Mouse (Mus musculus) limb, embryonic 10.5 days (tissue): ENCODE measurements around the gene Rad51. TPM values are rescaled to one million over a fixed set of nuclear protein-coding genes. Genes with fewer than 3 reads are reported as not detected.
A peak's percentile ranks its signal among the peaks of the same experiment; 100 is the strongest.

ENCODE experiments used
- DNase-seq: peaks from one replicate; pipeline ENCODE4 v3.0.0-alpha.2; 2017; ENCODE audit warnings: low spot score
- H3K27ac ChIP-seq: fragments of 300-500 bp; sonication (generic); 2 replicates; pipeline ENCODE4 v1.5.1; 2016; ENCODE audit warnings: mild to moderate bottlenecking
- H3K27me3 ChIP-seq: fragments of 300-500 bp; sonication (generic); 2 replicates; pipeline ENCODE4 v1.6.1; 2016; ENCODE audit warnings: low read depth, mild to moderate bottlenecking; ENCODE audit not compliant: poor library complexity, severe bottlenecking
- H3K36me3 ChIP-seq: fragments of 300-500 bp; sonication (generic); 2 replicates; pipeline ENCODE4 v1.6.1; 2016; ENCODE audit warnings: mild to moderate bottlenecking, moderate library complexity
- H3K4me1 ChIP-seq: fragments of 300-500 bp; sonication (generic); 2 replicates; pipeline ENCODE4 v1.6.1; 2016
- H3K4me3 ChIP-seq: fragments of 300-500 bp; sonication (generic); 2 replicates; pipeline ENCODE4 v1.5.1; 2016; ENCODE audit warnings: mild to moderate bottlenecking, moderate library complexity
- H3K9me3 ChIP-seq: fragments of 300-500 bp; sonication (generic); replicated peaks from 2 replicates; pipeline ENCODE4 v1.6.1; 2016; ENCODE audit warnings: mild to moderate bottlenecking
- WGBS: fragments of 180-500 bp; shearing (Covaris S2); methylation state at CpG from one replicate; pipeline ENCODE4 v1.1.7; 2016; 5-methylcytosine and 5-hydroxymethylcytosine counted together
- polyA plus RNA-seq: library from polyadenylated mRNA; unstranded; fragments of >200 nt; fragmentation: Nextera tagmentation; extraction: Ambion mirVana; gene quantifications from 2 replicates; pipeline ENCODE4 v1.2.1, GENCODE M21; 2016

The Rad51 gene
- polyA plus RNA-seq, 1 experiment from 2014 or later, result 95.9 TPM

DNA sequence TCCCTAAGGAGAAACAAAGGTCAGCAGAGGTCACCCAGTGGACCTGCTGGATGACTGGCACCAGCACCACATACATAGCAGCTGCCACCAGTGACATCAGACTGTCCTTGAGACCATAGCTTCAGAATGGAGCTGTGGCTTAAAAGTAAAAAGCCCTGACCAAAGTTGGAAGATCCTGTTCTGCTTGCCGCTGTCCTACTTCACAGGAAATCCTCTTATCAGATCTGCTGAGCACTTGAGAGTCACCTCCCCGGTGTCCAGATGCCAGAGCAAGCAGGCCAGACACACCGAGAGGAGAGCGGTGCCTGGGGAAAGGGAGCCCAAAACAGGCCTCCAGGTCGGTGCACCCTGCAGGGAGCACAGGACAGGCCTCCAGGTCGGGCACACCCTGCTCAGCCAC lies 39.7 kb downstream of the Rad51 start:
- Histone ChIP-seq H3K36me3 (peaks cover 78% of the 10 kb centered on the region), H3K27ac (no peak overlapping the region), H3K27me3 (no peaks in the 10 kb centered on the region), H3K4me3 (no peak overlapping the region), H3K9me3 (no peaks in the 10 kb centered on the region), H3K4me1 (peaks cover 20% of the 10 kb centered on the region)
- WGBS, result 83% methylated on average over 6 of the region's 6 CpGs
- DNase-seq, result no peak

DNA sequence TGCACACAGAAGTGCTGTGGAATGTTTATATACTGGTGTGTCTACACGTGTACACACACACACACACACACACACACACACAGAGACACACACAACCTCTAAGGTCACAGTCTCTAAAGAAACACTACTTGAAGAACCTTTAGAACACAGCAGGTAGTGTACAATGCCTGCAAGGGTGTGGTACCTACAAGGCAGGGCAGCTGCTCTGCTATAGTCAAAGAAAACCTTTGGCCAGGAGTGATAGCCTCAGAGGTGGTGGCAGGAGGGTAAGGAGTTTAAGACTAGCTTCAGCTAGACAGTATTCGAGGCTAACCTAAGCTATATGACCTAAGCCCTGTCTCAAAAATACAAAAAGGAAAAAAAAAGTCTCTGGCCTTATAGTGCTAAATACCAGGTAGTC lies 42.1 kb downstream of the Rad51 start:
- Histone ChIP-seq H3K4me3 (no peak overlapping the region), H3K9me3 (no peaks in the 10 kb centered on the region), H3K4me1 (peaks cover 24% of the 10 kb centered on the region), H3K36me3 (peaks cover 54% of the 10 kb centered on the region), H3K27me3 (no peaks in the 10 kb centered on the region), H3K27ac (no peak overlapping the region)
- 84% methylated on average over 2 of the region's 2 CpGs for WGBS
- DNase-seq, result no peak

DNA sequence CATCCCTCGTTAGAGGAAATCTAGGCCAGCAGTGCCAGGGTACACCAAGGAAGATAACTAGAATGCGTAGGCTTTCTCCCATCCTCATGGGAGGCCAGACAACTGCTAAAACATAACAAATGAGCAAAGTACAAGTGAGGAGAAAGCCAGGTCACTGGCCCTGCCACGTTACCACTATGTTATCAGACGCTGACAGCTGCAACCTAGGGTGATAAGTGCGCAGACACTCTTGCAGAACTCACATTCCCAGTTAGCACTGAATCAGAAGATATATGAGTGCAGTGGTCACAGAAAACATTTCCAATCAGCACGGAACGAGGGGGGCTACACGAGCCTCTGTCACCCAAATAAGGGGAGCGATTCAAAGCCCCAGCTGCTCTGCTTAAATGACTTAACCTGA lies 42.8 kb downstream of the Rad51 start:
- Histone ChIP-seq H3K27me3 (no peaks in the 10 kb centered on the region), H3K27ac (no peak overlapping the region), H3K4me1 (peaks cover 24% of the 10 kb centered on the region), H3K4me3 (peak overlapping the region; percentile 100), H3K9me3 (no peaks in the 10 kb centered on the region), H3K36me3 (peaks cover 47% of the 10 kb centered on the region)
- 86% methylated on average over 9 of the region's 9 CpGs for WGBS
- DNase-seq, result no peak

DNA sequence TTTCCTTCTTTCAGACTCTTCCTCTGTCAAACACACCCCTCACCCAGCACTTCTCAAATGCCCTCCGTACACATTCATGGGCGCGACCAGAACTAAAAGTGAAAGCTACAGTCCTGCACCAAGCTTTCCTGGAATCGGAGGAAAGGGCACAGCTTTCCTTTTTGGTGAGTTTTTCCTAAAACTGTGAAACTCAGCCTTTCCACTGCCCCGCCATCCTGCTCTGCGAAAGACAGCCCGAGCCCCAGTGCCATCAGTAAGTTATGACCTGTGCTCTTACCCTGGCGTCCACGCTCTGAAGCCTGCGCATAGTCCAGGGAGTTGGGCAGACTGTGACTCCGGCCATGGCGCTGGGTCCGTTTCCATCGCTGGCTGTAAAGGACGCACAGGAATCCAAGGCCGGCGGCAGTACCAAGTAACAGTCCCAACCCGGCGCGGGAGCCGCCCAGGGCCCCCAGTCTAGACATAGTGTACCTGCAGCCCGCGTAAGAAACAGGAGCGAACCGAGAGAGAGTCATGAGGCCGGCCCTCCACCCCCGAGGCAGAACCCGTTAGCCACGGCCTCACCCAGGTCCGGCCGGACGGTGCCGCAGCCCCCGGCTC lies 43.6 kb downstream of the Rad51 start:
- Histone ChIP-seq H3K9me3 (no peaks in the 10 kb centered on the region), H3K27me3 (no peaks in the 10 kb centered on the region), H3K27ac (peak overlapping the region; percentile 88), H3K4me3 (peak overlapping the region; percentile 100), H3K4me1 (peaks cover 24% of the 10 kb centered on the region), H3K36me3 (peaks cover 39% of the 10 kb centered on the region)
- WGBS, result 7% methylated on average over 34 of the region's 34 CpGs
- DNase-seq, result no peak

DNA sequence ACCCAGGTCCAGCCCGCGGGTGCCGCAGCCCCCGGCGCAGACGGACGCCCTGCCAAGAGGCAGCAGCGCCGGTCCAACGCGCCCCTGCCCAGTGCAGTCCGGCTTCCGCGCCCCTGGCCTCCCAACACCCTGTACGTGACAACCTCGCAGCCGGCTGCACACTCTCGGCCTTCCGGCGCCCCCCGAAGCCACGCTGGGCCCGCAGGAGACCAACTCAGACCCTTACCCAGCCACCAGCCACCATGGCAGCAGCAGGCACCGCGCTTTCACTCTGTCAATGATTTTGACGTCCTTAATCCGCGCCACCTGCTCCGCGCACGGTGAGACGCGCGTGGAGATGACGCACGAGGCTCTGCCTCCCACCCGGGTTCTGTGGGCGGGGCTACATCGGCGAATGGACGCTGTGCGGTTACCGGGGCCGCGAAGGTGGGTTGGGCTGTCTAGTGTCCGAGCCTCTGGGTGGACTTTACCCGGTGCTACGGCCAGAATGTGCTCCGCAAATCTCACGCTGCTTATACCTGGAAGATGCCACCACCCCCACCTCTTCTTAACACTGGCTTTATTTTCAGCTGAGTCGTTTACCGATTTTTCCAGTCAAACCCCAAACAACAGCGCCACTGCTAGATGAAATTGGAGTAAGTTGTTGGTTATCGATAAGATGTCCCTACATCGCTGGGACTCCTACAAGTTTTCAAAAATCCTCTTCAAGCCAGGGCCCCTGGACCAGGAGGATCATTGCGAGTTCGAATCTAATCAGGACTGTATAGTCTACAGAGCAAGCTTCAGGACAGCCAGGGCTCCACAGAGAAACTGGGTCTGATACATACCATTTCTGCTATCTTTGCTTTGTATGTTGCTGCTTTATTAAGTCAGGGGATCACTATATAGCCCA lies 44.3 kb downstream of the Rad51 start, which contains the start of gene Rmdn3:
Rmdn3 (minus strand) TSS at position 354 of the 892 bp plus-strand sequence.
- Histone ChIP-seq H3K4me3 (peak within 1 kb of the TSS; percentile 100), H3K27me3 (no peaks in the 10 kb centered on the region), H3K9me3 (no peaks in the 10 kb centered on the region), H3K27ac (peak within 1 kb of the TSS; percentile 88), H3K36me3 (peaks cover 31% of the 10 kb centered on the region), H3K4me1 (peaks cover 24% of the 10 kb centered on the region)
- DNase-seq, result peak; percentile 97
- whole genome bisulfite sequencing, result 1% methylated on average over 57 of the region's 57 CpGs

DNA sequence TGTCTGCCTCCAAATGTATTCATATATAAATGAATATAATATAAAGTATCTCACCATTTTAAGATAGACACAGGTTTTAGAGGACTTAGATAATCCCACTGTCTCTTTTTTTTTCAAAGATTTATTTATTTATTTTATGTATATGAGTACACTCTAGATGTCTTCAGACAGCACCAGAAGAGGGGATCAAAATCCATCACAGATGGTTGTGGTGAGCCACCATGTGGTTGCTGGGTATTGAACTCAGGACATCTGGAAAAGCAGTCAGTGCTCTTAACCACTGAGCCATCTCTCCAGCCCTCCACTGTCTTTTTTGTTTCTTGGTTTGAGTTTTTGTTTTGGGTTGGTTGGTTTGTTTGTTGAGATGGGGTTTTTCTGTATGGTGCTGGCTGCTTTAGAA lies 45.2 kb downstream of the Rad51 start:
- H3K27me3 ChIP-seq, result no peaks in the 10 kb centered on the region
- peaks cover 24% of the 10 kb centered on the region for H3K4me1 ChIP-seq
- peaks cover 22% of the 10 kb centered on the region for H3K36me3 ChIP-seq
- no peak overlapping the region for H3K27ac ChIP-seq
- H3K9me3 ChIP-seq, result no peaks in the 10 kb centered on the region
- H3K4me3 ChIP-seq, result no peak overlapping the region
- no peak for DNase-seq

DNA sequence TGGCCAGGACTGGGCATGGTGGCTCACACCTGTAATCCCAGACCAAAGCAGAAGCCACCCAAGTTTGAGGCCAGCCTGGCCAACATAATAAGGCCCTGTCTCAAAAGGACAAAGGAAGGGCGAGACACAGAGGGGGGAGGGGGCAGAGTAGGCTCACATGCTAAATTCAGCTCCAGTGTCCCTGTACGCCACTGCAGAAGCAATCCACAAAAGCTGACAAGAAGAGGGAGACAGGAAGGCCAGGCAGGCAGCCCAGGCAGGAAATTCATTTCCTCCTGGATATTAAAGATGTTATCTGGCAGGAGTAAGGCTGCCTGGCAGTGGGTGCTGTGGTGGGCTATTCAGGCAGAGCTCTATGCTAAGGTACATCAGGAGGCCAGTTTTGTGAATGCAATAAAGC lies 48.7 kb downstream of the Rad51 start:
- Histone ChIP-seq H3K27ac (no peak overlapping the region), H3K9me3 (no peaks in the 10 kb centered on the region), H3K27me3 (peaks cover 27% of the 10 kb centered on the region), H3K4me3 (no peak overlapping the region), H3K4me1 (peaks cover 12% of the 10 kb centered on the region), H3K36me3 (0 out of 2 replicates have a peak, but pooled peaks cover 3% of the 10 kb centered on the region)
- WGBS, result 48% methylated on average over 2 of the region's 2 CpGs
- DNase-seq, result no peak

DNA sequence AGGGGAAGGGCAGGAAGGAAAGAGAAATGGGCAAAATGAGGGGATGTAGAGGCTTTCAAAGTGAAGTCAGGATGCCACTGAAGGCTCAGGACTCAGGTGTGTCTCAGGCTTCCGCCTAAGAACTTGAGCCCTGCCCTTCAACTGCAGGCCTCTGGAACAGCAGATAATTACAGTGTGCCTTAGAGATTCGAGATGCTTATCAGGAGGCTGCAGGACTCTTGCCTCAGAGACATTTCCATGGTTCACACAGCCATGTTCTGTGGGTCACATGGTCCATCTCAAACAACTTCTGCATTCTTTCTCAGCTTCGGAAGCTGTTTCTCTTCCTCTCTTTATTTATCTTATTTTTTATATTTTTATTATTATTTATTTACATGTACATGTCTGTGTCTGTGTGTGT lies 50.5 kb downstream of the Rad51 start:
- 77% methylated on average over 3 of the region's 3 CpGs for WGBS

DNA sequence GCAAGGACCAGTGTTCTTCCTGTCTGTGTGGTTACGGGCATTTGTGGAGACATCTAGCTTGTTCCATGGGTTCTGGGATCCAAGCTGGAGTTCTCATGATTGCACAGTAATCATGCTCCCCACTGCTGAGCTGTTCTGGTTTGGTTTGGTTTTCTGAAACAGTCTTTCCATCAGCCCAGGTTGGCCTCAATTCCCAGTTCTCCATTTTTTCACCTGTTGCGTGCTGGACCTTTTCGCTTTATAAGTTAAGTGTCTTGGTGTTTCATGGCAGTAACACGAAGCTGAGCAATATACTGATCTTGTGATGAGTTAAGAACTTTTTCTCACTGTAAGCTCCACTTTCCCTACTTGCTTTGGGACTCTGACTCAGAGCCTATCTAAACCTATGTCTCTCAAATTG lies 51.4 kb downstream of the Rad51 start:
- Histone ChIP-seq H3K27me3 (peaks cover 54% of the 10 kb centered on the region), H3K4me3 (no peak overlapping the region), H3K9me3 (no peaks in the 10 kb centered on the region), H3K36me3 (no peaks in the 10 kb centered on the region), H3K27ac (no peak overlapping the region), H3K4me1 (peaks cover 19% of the 10 kb centered on the region)
- DNase-seq, result no peak
- WGBS, result 92% methylated on average over 4 of the region's 4 CpGs

More for the DNA sequence above, 50.5 kb downstream of the Rad51 start:
- H3K4me3 ChIP-seq, result no peak overlapping the region
- peaks cover 17% of the 10 kb centered on the region for H3K4me1 ChIP-seq
- no peaks in the 10 kb centered on the region for H3K9me3 ChIP-seq
- peaks cover 46% of the 10 kb centered on the region for H3K27me3 ChIP-seq
- H3K36me3 ChIP-seq, result no peaks in the 10 kb centered on the region
- H3K27ac ChIP-seq, result no peak overlapping the region
- no peak for DNase-seq

DNA sequence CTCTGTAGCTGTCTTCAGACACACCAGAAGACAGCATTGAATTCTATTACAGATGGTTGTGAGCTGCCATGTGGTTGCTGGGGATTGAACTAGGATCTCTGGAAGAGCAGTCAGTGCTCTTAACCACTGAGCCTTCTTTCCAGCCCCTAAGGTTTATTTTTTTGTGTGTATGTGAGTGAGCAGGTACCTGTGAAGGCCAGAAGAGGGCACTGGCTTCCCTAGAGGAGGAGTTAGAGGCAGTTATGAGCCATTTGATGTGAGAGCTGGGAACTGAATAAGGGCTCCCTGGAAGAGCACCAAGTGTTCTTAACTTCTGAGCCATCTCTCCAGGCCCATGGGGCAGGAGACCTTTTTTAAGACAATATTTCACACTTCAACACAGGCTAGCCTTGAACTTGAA lies 52.8 kb downstream of the Rad51 start:
- H3K9me3 ChIP-seq, result no peaks in the 10 kb centered on the region
- no peak for DNase-seq
- no peaks in the 10 kb centered on the region for H3K36me3 ChIP-seq
- H3K27ac ChIP-seq, result no peak overlapping the region
- peaks cover 65% of the 10 kb centered on the region for H3K27me3 ChIP-seq
- H3K4me1 ChIP-seq, result peaks cover 21% of the 10 kb centered on the region
- no peak overlapping the region for H3K4me3 ChIP-seq

DNA sequence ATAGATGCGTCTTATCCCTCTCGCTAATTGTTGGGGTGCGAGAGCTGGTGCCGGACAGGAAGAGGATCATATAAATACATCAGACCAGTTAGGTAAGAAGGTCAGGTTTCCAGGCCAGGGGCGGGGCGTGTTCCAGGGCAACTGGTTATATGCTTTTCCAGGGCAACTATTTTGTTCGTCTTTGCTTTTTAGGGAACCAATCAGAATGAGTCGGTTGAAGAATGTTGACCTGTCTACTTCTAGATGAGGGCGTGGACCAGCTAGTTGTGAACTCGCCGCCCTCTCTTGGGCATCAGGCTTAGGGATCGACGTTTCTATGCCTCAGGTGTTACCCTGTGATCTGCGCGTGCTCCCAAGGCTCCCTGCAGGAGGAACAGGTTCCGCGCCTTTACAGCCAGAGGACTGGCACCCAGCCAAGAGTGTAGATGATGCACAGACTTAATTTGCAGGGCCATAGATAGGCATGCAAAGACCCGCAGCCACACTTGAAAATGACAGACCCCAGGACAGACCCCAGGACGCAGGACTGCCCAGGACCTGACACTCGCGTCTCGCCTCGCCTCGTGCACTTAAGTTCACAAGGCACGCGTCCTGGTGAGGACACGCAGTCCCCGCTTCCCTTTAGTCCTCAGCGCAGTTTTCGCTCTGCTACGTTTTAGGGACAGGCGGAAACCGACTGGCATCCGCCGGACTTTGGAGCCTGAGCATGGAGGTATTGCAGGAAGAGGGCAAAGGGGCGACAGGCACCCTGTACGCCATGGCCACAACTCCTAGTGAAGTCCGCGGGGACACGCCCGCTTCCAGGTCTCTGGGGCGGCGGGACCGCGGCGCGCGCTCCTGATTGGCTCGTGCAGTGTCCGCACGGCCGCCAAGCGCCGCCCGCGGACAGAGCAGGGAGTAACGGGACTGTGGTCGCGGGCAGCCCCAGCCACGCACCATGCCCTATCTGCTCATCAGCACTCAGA lies 54.6 kb downstream of the Rad51 start, which contains the start of gene Gchfr:
Gchfr (plus strand) TSS at position 873 of the 965 bp plus-strand sequence.
- peak within 1 kb of the TSS; percentile 54 for H3K27ac ChIP-seq
- H3K9me3 ChIP-seq, result no peaks in the 10 kb centered on the region
- H3K4me1 ChIP-seq, result peaks cover 30% of the 10 kb centered on the region
- H3K27me3 ChIP-seq, result peaks cover 65% of the 10 kb centered on the region
- under 1% methylated on average over 60 of the region's 60 CpGs for WGBS
- DNase-seq, result peak; percentile 83
- peak within 1 kb of the TSS; percentile 65 for H3K4me3 ChIP-seq
- H3K36me3 ChIP-seq, result 0 out of 2 replicates have a peak, but pooled peaks cover under 1% of the 10 kb centered on the region

DNA sequence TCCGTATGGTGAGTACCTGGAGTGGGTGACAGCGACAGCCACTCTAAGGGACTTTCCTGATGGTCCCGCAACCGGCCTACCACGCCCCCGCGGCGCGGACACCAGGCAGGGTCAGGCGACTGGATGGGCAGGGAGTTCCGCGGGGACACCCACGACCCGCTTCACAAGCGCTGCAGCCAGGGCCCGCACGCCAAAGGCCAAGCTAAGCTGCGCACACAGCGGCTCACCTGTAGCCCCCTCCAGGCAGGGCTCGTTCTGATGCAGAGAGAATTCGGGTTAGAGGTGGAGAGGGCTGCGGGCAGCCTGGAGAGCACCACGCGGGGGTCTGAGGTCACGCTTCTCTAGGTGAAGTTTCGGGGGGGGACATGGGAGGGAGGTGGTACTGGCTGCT lies 55.3 kb downstream of the Rad51 start:
- Histone ChIP-seq H3K27ac (peak overlapping the region; percentile 54), H3K9me3 (no peaks in the 10 kb centered on the region), H3K27me3 (peaks cover 65% of the 10 kb centered on the region), H3K4me3 (peak overlapping the region; percentile 65), H3K4me1 (peaks cover 36% of the 10 kb centered on the region), H3K36me3 (0 out of 2 replicates have a peak, but pooled peaks cover 3% of the 10 kb centered on the region)
- 5% methylated on average over 26 of the region's 26 CpGs for WGBS
- no peak for DNase-seq
